Mouse (Mus musculus) forebrain, embryonic 12.5 days (tissue): Measurements from ENCODE around the gene Ntsr1. TPM values are rescaled to one million over a fixed set of nuclear protein-coding genes. Genes with fewer than 3 reads are reported as not detected.

ENCODE experiments used
- ATAC-seq: fragments of 200-750 bp; cut with Nextera tagmentation; 2 replicates; pipeline ENCODE4 v1.8.0; 2017; ENCODE audit warnings: moderate TSS enrichment; ENCODE audit not compliant: low FRiP score
- H3K27ac ChIP-seq: fragments of 300-500 bp; sonication (generic); 2 replicates; pipeline ENCODE4 v1.5.1; 2016; ENCODE audit warnings: mild to moderate bottlenecking
- H3K27me3 ChIP-seq: fragments of 300-500 bp; sonication (generic); 2 replicates; pipeline ENCODE4 v1.6.1; 2016; ENCODE audit warnings: mild to moderate bottlenecking
- H3K36me3 ChIP-seq: fragments of 300-500 bp; sonication (generic); replicated peaks from 2 replicates; pipeline ENCODE4 v1.6.1; 2016; ENCODE audit warnings: mild to moderate bottlenecking
- H3K4me1 ChIP-seq: fragments of 300-500 bp; sonication (generic); 2 replicates; pipeline ENCODE4 v1.6.1; 2016
- H3K4me2 ChIP-seq: fragments of 300-500 bp; sonication (generic); 2 replicates; pipeline ENCODE4 v1.6.1; 2016; ENCODE audit warnings: mild to moderate bottlenecking, moderate library complexity
- H3K4me3 ChIP-seq: fragments of 300-500 bp; sonication (generic); replicated peaks from 2 replicates; pipeline ENCODE4 v1.5.1; 2016; ENCODE audit warnings: mild to moderate bottlenecking
- H3K9ac ChIP-seq: fragments of 300-500 bp; sonication (generic); 2 replicates; pipeline ENCODE4 v1.6.1; 2016; ENCODE audit warnings: mild to moderate bottlenecking
- H3K9me3 ChIP-seq: fragments of 300-500 bp; sonication (generic); 2 replicates; pipeline ENCODE4 v1.6.1; 2016
- WGBS: fragments of 180-500 bp; shearing (Covaris S2); methylation state at CpG from one replicate; pipeline ENCODE4 v1.1.7; 2016; 5-methylcytosine and 5-hydroxymethylcytosine counted together
- polyA plus RNA-seq: library from polyadenylated mRNA; unstranded; fragments of >200 nt; fragmentation: Nextera tagmentation; extraction: Ambion mirVana; gene quantifications from 2 replicates; pipeline ENCODE4 v1.2.1, GENCODE M21; 2016

The Ntsr1 gene
- polyA plus RNA-seq, 1 experiment from 2014 or later: 0.55 TPM

DNA sequence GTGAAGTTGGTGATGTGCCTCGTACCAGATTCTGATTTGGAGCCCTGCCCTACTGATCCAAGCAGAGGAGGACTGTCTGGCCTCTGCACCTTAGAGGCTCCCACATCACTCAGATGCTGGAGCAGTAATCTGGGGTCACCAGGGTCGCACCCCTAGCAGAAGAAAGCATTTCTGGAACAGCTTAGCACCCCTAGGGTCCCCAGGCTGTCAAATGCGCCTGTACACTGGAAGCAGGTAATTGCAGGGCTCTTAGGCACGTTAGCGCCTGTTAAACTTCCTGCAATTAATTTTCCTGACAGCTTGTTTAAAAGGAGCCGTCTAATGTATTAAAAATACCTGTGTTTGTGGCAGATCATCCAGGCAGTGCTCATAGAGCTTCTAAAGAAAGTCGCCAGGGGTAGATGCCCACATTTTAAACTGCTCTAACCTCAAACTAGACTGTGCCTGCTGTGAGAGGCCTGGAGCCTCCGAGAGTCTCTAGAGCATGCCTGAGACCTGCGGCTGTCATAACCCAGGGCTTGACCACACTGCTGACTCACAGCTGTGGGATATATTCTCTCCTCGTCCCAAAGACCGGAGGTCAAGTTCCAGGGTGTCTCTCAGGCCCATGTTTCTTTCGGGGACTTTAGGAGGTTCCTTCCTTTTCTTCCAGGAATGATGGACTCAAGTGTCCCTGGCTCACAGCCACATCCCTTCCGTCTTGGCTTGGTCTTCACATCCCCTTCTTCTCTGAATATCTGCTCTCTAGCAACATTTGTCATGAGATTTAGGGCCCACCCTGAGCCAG, 12.3 kb downstream of the Ntsr1 start:
- Histone ChIP-seq H3K4me1 (peaks cover 31% of the 10 kb centered on the region), H3K36me3 (no peaks in the 10 kb centered on the region), H3K9me3 (no peaks in the 10 kb centered on the region), H3K4me3 (no peak overlapping the region), H3K27me3 (peaks cover 47% of the 10 kb centered on the region), H3K27ac (no peak overlapping the region), H3K9ac (no peak overlapping the region), H3K4me2 (no peak overlapping the region)
- 70% methylated on average over 13 of the region's 13 CpGs for WGBS
- no peak for ATAC-seq

DNA sequence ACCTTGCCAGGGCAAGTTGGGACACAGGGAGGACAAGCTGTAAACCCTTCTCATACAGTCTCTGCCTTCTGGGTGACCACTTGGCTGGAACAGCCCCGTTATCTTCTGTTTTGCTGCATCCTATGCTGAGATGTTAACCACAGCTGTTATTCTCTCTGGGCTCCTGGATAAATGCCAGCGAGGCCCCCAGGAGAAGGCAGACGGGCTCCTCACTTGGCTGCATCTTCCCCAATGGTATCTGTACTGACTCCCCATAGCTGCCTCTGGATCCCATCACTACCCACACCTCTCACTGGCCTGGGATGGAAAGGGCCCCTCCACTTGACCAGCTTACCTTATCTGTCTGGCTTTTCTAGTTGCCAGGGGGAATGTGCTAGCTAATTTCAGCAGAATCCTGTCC, 13.2 kb downstream of the Ntsr1 start:
- no peaks in the 10 kb centered on the region for H3K36me3 ChIP-seq
- ATAC-seq: no peak
- H3K4me3 ChIP-seq: no peak overlapping the region
- H3K4me2 ChIP-seq: no peak overlapping the region
- no peak overlapping the region for H3K27ac ChIP-seq
- no peak overlapping the region for H3K9ac ChIP-seq
- H3K27me3 ChIP-seq: peaks cover 47% of the 10 kb centered on the region
- H3K4me1 ChIP-seq: peaks cover 29% of the 10 kb centered on the region
- 60% methylated on average over 3 of the region's 3 CpGs for WGBS
- H3K9me3 ChIP-seq: no peaks in the 10 kb centered on the region

DNA sequence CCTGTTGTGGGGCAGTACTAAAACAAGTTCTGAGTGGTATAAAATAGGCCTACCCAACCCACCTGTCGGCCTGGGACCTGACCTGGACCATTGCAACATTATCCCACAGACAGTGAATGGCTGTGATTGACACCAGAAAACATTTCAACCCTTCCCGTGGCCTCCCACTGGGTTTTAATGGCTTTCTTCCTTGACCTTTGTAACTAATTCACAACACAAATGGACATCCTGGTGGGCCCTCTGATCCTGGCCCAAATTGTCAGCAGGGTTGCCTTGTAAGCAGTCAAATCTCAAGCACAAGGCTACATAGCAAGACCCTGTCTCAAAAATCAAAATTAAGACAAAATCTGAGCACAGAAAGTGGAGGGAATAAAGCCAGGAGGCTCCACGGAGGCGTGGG, 14.1 kb downstream of the Ntsr1 start:
- H3K27ac ChIP-seq: no peak overlapping the region
- H3K4me1 ChIP-seq: peaks cover 21% of the 10 kb centered on the region
- H3K4me3 ChIP-seq: no peak overlapping the region
- no peak overlapping the region for H3K9ac ChIP-seq
- 17% methylated on average over 4 of the region's 4 CpGs for WGBS
- no peaks in the 10 kb centered on the region for H3K9me3 ChIP-seq
- no peak overlapping the region for H3K4me2 ChIP-seq
- H3K36me3 ChIP-seq: no peaks in the 10 kb centered on the region
- ATAC-seq: no peak
- peaks cover 47% of the 10 kb centered on the region for H3K27me3 ChIP-seq

DNA sequence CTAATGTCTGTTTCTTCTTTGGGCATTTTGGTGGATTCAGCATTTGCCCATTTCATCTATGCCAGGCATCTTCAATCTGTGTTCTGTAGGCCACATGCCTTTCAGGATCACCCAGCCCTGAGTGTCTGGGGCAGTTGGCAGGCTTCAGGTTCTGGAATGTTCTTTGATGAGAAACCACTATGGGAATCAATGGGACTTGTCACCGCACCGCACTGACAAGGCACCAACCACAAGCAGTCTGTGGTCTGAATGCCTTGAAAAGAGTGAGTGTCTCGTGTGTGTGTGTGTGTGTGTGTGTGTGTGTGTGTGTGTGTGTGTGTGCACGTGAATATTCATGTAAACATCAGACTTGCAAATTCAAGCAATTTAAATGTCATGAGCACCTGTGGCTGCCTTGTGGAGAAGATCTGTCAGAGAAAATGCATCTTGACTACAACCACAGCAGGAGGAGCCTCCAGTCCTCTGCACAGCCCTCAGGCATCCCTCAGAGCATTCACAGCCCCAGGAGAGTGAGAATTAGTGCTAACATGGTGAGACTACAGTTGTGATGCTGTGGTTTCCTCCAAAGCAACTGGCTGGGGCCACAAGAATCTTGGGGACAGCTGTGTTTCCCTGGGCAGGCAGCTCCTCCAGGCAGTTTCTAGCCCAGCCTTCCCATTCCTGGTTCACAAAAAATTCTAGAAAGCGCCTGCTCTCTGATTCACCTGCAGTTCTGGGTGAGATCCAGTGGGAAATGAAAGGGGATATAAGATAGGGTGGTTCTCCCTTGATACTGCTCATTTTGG, 21.9 kb downstream of the Ntsr1 start:
- no peak overlapping the region for H3K4me2 ChIP-seq
- no peak overlapping the region for H3K4me3 ChIP-seq
- H3K36me3 ChIP-seq: no peaks in the 10 kb centered on the region
- whole genome bisulfite sequencing: 73% methylated on average over 5 of the region's 5 CpGs
- H3K27me3 ChIP-seq: peaks cover 34% of the 10 kb centered on the region
- no peak overlapping the region for H3K9ac ChIP-seq
- H3K9me3 ChIP-seq: no peaks in the 10 kb centered on the region
- H3K27ac ChIP-seq: no peak overlapping the region
- peaks cover 5% of the 10 kb centered on the region; the same call in 1 of the 2 replicates for H3K4me1 ChIP-seq
- no peak for ATAC-seq

DNA sequence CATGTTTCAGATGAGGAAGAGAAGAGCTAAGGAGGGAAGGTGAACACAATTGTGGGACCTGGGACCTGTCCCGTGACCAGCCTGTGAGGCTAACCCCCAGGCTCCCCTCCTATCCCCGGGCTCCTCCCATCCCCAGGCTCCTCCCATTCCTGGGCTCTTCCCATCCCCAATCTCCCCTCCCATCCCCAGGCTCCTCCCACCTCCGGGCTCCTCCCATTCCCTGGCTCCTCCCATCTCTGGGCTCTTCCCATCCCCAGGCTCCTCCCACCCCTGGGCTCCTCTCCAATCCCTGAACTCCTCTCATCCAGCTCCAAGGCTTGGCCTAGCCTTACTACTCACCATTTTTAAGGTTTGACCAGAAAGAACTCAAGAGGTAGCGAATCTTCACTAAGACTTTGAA, 23.0 kb downstream of the Ntsr1 start:
- Histone ChIP-seq H3K4me2 (no peak overlapping the region), H3K27ac (no peak overlapping the region), H3K4me1 (peaks cover 13% of the 10 kb centered on the region), H3K9me3 (no peaks in the 10 kb centered on the region), H3K27me3 (peaks cover 45% of the 10 kb centered on the region), H3K36me3 (no peaks in the 10 kb centered on the region), H3K9ac (no peak overlapping the region), H3K4me3 (no peak overlapping the region)
- 73% methylated on average over 4 of the region's 4 CpGs for WGBS
- no peak for ATAC-seq

DNA sequence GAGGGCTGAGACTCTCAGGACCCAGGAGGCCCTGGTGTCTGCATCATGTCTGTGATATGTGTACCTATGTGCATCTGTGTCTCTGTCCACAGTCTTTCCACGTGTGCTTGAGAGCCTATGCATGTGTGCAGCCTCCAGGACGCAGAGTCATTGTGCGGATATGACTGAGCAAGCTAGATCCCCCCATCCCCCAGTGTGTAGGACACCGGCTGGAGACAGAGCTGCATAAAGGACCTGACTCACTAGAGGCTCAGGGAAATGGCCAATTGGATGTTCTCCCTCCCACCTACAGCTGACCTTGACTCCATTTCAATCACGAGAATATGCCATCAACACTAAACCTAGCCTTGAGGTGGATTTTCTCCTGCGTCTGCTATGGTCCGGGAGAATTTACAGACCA, 27.7 kb downstream of the Ntsr1 start:
- H3K27me3 ChIP-seq: peaks cover 61% of the 10 kb centered on the region
- WGBS: 57% methylated on average over 7 of the region's 7 CpGs
- ATAC-seq: no peak

DNA sequence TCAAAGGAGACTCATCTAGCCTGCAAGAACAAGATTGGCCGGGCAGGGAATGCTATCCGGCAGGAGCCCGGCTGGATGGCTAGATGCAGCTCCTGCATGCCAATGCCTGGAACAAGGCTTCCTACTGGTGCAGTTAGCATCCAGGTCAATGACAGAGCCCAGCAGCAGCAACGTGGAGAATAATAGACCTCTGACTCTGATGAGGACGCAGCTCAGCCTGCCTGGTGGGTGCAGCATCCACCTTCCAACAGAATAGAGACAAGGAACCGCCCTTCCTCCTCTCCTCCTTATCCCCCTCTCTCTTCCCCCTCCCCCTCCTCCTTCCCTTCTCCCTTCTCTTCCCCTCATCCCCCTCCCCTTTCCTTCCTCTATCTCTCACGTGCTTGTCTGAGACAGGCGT, 28.1 kb downstream of the Ntsr1 start:
- H3K27ac ChIP-seq: peak overlapping the region; percentile 46; the same call in 1 of the 2 replicates
- H3K9ac ChIP-seq: no peak overlapping the region
- no peaks in the 10 kb centered on the region for H3K36me3 ChIP-seq
- H3K4me2 ChIP-seq: no peak overlapping the region
- ATAC-seq: no peak
- 9% methylated on average over 8 of the region's 8 CpGs for WGBS
- no peak overlapping the region for H3K4me3 ChIP-seq
- peaks cover 64% of the 10 kb centered on the region for H3K27me3 ChIP-seq
- H3K9me3 ChIP-seq: no peaks in the 10 kb centered on the region
- H3K4me1 ChIP-seq: peaks cover 48% of the 10 kb centered on the region

More for the DNA sequence above, 27.7 kb downstream of the Ntsr1 start:
- Histone ChIP-seq H3K4me3 (no peak overlapping the region), H3K27ac (peak overlapping the region; percentile 46; the same call in 1 of the 2 replicates), H3K4me2 (no peak overlapping the region), H3K4me1 (peaks cover 44% of the 10 kb centered on the region), H3K9me3 (no peaks in the 10 kb centered on the region), H3K36me3 (no peaks in the 10 kb centered on the region), H3K9ac (no peak overlapping the region)

DNA sequence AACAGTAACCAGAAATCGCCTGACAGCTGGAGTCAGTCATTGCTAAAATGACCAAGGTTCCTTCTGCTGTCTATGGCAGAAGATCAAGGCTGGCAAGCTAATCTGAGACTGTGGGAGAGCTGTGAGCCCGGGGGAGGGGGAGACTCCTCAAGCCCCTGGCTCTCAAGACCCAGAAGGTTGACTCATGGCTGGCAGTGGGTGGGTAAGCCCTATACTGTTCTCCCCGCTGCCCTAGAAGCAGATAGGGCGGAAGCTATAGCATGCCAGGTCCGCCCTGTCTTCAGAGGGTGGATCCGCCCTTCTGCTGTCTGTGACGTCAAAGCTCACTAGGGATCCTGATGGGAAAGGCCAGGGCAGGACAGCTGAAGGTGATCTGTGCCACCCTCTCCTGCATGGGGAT, 30.4 kb downstream of the Ntsr1 start:
- no peaks in the 10 kb centered on the region for H3K36me3 ChIP-seq
- 17% methylated on average over 7 of the region's 7 CpGs for WGBS
- no peak overlapping the region for H3K4me3 ChIP-seq
- H3K9me3 ChIP-seq: no peaks in the 10 kb centered on the region
- H3K9ac ChIP-seq: no peak overlapping the region
- peak overlapping the region; percentile 33 for H3K4me2 ChIP-seq
- H3K27me3 ChIP-seq: peaks cover 67% of the 10 kb centered on the region
- H3K27ac ChIP-seq: peak overlapping the region; percentile 84
- peak; percentile 45 for ATAC-seq
- H3K4me1 ChIP-seq: peaks cover 49% of the 10 kb centered on the region

DNA sequence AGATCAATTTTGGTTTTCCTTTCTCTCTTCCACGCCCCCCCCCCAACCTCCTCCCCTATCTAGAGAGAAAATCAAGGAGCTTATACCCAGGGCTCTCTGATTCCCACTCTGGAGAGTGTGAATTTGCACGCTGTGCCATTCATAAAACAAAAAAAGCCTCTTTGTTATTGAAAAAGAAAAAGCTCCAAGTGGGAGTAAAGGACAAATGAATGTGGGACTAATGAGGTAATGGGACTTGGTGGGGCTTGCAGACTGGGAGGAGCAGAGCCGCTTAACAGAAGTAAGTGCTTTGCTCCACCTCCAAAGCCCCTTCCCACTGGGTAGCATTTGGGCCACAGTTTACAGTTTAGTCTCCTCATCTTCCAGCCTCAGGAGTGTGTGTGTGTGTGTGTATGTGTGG, 30.8 kb downstream of the Ntsr1 start:
- peak; percentile 79 for ATAC-seq
- 14% methylated on average over 3 of the region's 3 CpGs for WGBS
- Histone ChIP-seq H3K27me3 (peaks cover 66% of the 10 kb centered on the region), H3K4me3 (no peak overlapping the region), H3K36me3 (no peaks in the 10 kb centered on the region), H3K4me2 (peak overlapping the region; percentile 33), H3K9me3 (no peaks in the 10 kb centered on the region), H3K4me1 (peaks cover 49% of the 10 kb centered on the region), H3K9ac (no peak overlapping the region), H3K27ac (peak overlapping the region; percentile 84)

DNA sequence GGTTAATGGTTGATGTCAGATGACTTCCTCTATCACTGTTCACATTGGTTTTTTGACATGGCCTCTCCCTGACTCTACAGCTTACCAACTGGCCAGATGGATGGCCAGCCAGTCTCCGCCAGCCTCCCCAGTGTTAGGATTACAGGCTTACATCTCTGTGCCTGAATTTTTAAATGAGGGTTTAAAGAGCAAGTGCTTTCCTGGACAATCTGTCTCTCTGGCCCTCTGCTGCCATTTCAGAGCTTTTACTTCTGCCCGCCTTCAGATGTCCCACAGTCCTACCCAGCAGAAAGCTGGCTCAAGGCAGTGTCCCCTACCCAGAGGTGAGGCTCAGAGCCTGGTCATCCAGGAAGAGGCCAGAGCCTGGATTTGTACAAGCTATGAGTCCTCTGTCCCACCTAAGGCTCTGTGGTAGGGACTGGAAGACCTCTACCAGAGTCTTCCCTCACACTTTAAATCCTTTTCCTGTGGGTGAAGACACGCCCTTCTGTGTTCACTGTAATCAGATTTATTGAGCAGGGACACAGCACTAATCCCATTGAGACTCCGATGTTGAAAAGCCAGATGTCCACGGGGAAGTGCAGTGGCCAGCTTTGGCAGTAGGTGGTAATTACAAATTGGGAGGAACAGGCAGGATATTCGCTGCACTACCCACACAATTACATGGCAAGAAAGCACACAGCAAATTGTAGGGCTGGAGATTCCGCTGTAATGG, 32.1 kb downstream of the Ntsr1 start:
- peak overlapping the region; percentile 59 for H3K27ac ChIP-seq
- no peak for ATAC-seq

DNA sequence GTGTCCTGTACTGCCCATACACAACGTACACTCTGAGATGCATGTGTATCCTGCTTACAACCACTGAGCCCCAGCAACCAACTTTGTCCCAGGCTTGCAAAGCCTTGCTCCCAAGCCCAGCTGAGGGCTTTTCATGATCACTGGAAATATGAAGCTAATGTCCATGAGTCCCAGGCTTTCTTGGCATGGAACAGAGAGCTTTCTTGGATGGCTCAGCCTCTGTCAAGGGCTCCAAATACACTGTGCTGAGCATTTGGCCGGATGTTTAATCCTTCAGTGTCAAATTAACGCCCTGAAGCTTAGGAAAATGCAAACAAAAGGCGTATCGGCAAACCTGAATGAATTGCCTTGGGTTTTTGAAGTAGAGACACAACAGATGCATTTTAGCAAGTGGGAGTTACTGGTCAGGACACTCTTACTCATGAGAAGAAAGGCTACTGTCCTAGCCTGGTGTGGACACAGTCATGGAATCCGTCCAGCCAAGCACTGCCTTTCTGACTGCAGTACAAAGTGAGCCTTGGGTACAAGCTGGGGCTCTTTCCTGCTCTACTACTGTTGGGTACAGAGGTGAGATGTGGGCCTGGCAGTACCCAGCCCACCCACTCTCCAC, 32.7 kb downstream of the Ntsr1 start:
- Histone ChIP-seq H3K4me3 (no peak overlapping the region), H3K4me2 (no peak overlapping the region), H3K27me3 (peaks cover 48% of the 10 kb centered on the region), H3K9ac (no peak overlapping the region), H3K36me3 (no peaks in the 10 kb centered on the region), H3K9me3 (no peaks in the 10 kb centered on the region), H3K27ac (peak overlapping the region; percentile 59; the same call in 1 of the 2 replicates), H3K4me1 (peaks cover 44% of the 10 kb centered on the region)
- no peak for ATAC-seq
- 17% methylated on average over 6 of the region's 6 CpGs for WGBS

More for the DNA sequence above, 32.1 kb downstream of the Ntsr1 start:
- WGBS: 41% methylated on average over 7 of the region's 7 CpGs
- H3K4me3 ChIP-seq: no peak overlapping the region
- H3K4me1 ChIP-seq: peaks cover 49% of the 10 kb centered on the region
- no peaks in the 10 kb centered on the region for H3K9me3 ChIP-seq
- H3K36me3 ChIP-seq: no peaks in the 10 kb centered on the region
- H3K4me2 ChIP-seq: no peak overlapping the region
- peaks cover 55% of the 10 kb centered on the region for H3K27me3 ChIP-seq
- no peak overlapping the region for H3K9ac ChIP-seq

DNA sequence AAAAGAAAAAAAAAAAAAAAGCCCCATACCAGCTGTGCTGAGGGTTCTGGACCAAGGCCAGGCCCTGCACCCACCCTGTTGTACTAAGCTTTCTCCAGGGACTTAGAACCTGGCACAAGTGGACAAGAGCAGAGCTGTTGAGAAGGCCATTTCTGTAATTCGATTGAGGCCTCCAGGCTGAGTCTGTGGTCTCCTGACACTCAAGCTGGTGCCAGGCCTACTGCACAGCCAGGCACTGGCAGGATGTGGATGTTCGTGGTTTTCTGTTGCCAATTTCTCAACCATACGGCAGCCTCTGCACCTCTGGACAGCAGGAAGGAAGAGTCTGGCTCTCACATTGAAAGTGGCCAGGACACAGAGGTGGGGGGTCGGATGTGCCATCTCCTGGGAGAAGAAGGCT, 33.5 kb downstream of the Ntsr1 start:
- Histone ChIP-seq H3K27me3 (peaks cover 41% of the 10 kb centered on the region), H3K9ac (no peak overlapping the region), H3K9me3 (no peaks in the 10 kb centered on the region), H3K4me3 (no peak overlapping the region), H3K4me1 (peaks cover 36% of the 10 kb centered on the region), H3K36me3 (no peaks in the 10 kb centered on the region), H3K27ac (no peak overlapping the region), H3K4me2 (no peak overlapping the region)
- 91% methylated on average over 4 of the region's 4 CpGs for WGBS
- no peak for ATAC-seq
